ENCODE assay signal across 18 mouse cellular contexts in genomic region chr2:108824025-108824424, GRCm38 (mm10).
DNase-seq lines count a peak whose midpoint lies in the region; ATAC-seq and TF ChIP-seq lines count a peak whose summit lies in the region.
"Had no signal": no experiment of that assay in that cellular context is flagged by ENCODE, and none has a peak within 500 bp of the region (broad histone marks: within the 10 kb centered on the region; RNA-seq: fewer than 3 reads in every experiment).

No protein-coding gene starts in this region.

- no peak overlapping the region for H3K27ac ChIP-seq in forebrain, embryonic 14.5 days (ENCODE audit: low read depth, low read length)
- no peak overlapping the region for H3K27ac ChIP-seq in forebrain, embryonic 10.5 days
- no peak overlapping the region for H3K27ac ChIP-seq in hindbrain, postnatal 0 days
- no peak overlapping the region for H3K27ac ChIP-seq in hindbrain, embryonic 11.5 days (ENCODE audit: low read depth, low read length)
- H3K27ac ChIP-seq in intestine, embryonic 16.5 days (ENCODE audit: low read length) = no peak overlapping the region
- H3K27ac ChIP-seq: embryonic facial prominence, embryonic 13.5 days; hindbrain, embryonic 10.5 days; hindbrain, embryonic 15.5 days had no signal

- no peak overlapping the region for H3K4me3 ChIP-seq in forebrain, embryonic 14.5 days (ENCODE audit: low read depth, low read length)
- no peak overlapping the region for H3K4me3 ChIP-seq in forebrain, embryonic 10.5 days
- H3K4me3 ChIP-seq in hindbrain, postnatal 0 days (ENCODE audit: low read length) = no peak overlapping the region
- no peak overlapping the region for H3K4me3 ChIP-seq in hindbrain, embryonic 11.5 days (ENCODE audit: low read depth, low read length)
- no peak overlapping the region for H3K4me3 ChIP-seq in intestine, embryonic 16.5 days (ENCODE audit: low read length)
- H3K4me3 ChIP-seq: embryonic facial prominence, embryonic 13.5 days; heart, embryonic 12.5 days; hindbrain, embryonic 10.5 days; hindbrain, embryonic 15.5 days had no signal

- H3K9me3 ChIP-seq in forebrain, embryonic 14.5 days (replicated peaks; ENCODE audit: control insufficient read depth, low read length) = no peaks in the 10 kb centered on the region
- H3K9me3 ChIP-seq in forebrain, embryonic 10.5 days = no peaks in the 10 kb centered on the region
- H3K9me3 ChIP-seq in hindbrain, postnatal 0 days (ENCODE audit: low read length) = no peaks in the 10 kb centered on the region
- H3K9me3 ChIP-seq in hindbrain, embryonic 11.5 days (ENCODE audit: control insufficient read depth, low read length) = no peaks in the 10 kb centered on the region
- H3K9me3 ChIP-seq in intestine, embryonic 16.5 days (ENCODE audit: control insufficient read depth, low read length) = no peaks in the 10 kb centered on the region
- H3K9me3 ChIP-seq: embryonic facial prominence, embryonic 13.5 days; heart, embryonic 12.5 days; hindbrain, embryonic 10.5 days; hindbrain, embryonic 15.5 days had no signal

- TF ChIP-seq POLR2A in brain, embryonic 14.5 days (IDR thresholded peaks at IDR 0.05; ENCODE audit: borderline replicate concordance, extremely low read depth, insufficient read depth, insufficient read length, poor library complexity, severe bottlenecking) = no peak

- no peak overlapping the region for H3K4me2 ChIP-seq in forebrain, embryonic 14.5 days (ENCODE audit: low read length)
- no peak overlapping the region for H3K4me2 ChIP-seq in hindbrain, postnatal 0 days (ENCODE audit: low read depth, low read length)
- no peak overlapping the region for H3K4me2 ChIP-seq in hindbrain, embryonic 11.5 days (replicated peaks; ENCODE audit: low read depth, low read length)
- no peak overlapping the region for H3K4me2 ChIP-seq in intestine, embryonic 16.5 days (ENCODE audit: low read depth, low read length)
- H3K4me2 ChIP-seq: embryonic facial prominence, embryonic 13.5 days; heart, embryonic 12.5 days; hindbrain, embryonic 15.5 days had no signal

- H3K27me3 ChIP-seq in forebrain, embryonic 14.5 days (replicated peaks; ENCODE audit: control insufficient read depth, insufficient read depth, low read length) = no peaks in the 10 kb centered on the region
- H3K27me3 ChIP-seq in forebrain, embryonic 10.5 days (ENCODE audit: poor library complexity, severe bottlenecking) = no peaks in the 10 kb centered on the region
- no peaks in the 10 kb centered on the region for H3K27me3 ChIP-seq in hindbrain, postnatal 0 days (ENCODE audit: insufficient read depth, low read length)
- no peaks in the 10 kb centered on the region for H3K27me3 ChIP-seq in hindbrain, embryonic 11.5 days (ENCODE audit: control insufficient read depth, insufficient read depth, low read length)
- H3K27me3 ChIP-seq in intestine, embryonic 16.5 days (replicated peaks; ENCODE audit: control insufficient read depth, insufficient read depth, low read length) = no peaks in the 10 kb centered on the region
- H3K27me3 ChIP-seq: embryonic facial prominence, embryonic 13.5 days; heart, embryonic 12.5 days; hindbrain, embryonic 15.5 days had no signal

- H3K36me3 ChIP-seq in forebrain, embryonic 14.5 days (ENCODE audit: control insufficient read depth, insufficient read depth, low read length) = no peaks in the 10 kb centered on the region
- H3K36me3 ChIP-seq in forebrain, embryonic 10.5 days (replicated peaks) = no peaks in the 10 kb centered on the region
- H3K36me3 ChIP-seq in hindbrain, postnatal 0 days (ENCODE audit: insufficient read depth, low read length) = no peaks in the 10 kb centered on the region
- H3K36me3 ChIP-seq in hindbrain, embryonic 11.5 days (ENCODE audit: control insufficient read depth, insufficient read depth, low read length) = no peaks in the 10 kb centered on the region
- H3K36me3 ChIP-seq in intestine, embryonic 16.5 days (ENCODE audit: control insufficient read depth, insufficient read depth, low read length) = no peaks in the 10 kb centered on the region
- H3K36me3 ChIP-seq: embryonic facial prominence, embryonic 13.5 days; heart, embryonic 12.5 days; hindbrain, embryonic 10.5 days; hindbrain, embryonic 15.5 days had no signal

- no peaks in the 10 kb centered on the region for H3K4me1 ChIP-seq in forebrain, embryonic 14.5 days (ENCODE audit: control insufficient read depth, insufficient read depth, low read length)
- H3K4me1 ChIP-seq in forebrain, embryonic 10.5 days = peaks cover 30% of the 10 kb centered on the region
- H3K4me1 ChIP-seq in hindbrain, postnatal 0 days (ENCODE audit: insufficient read depth, low read length) = peaks cover 5% of the 10 kb centered on the region; the same call in 1 of the 2 replicates
- no peaks in the 10 kb centered on the region for H3K4me1 ChIP-seq in hindbrain, embryonic 11.5 days (replicated peaks; ENCODE audit: control insufficient read depth, insufficient read depth, low read length)
- 0 out of 2 replicates have a peak, but pooled peaks cover 6% of the 10 kb centered on the region for H3K4me1 ChIP-seq in intestine, embryonic 16.5 days (ENCODE audit: control insufficient read depth, insufficient read depth, low read length)

- DNase-seq in forebrain, embryonic 14.5 days (ENCODE audit: low spot score) = peak; percentile 56
- DNase-seq in forebrain, embryonic 10.5 days (ENCODE audit: extremely low spot score, low spot score) = no peak
- DNase-seq in hindbrain, postnatal 0 days (ENCODE audit: low spot score) = peak; percentile 29
- no peak for DNase-seq in hindbrain, embryonic 11.5 days (ENCODE audit: low spot score)
- DNase-seq in brain, embryonic 14.5 days (ENCODE audit: low read depth) = peak; percentile 74
- peak; percentile 23 for DNase-seq in gonadal fat pad, adult 2 months (ENCODE audit: low read depth)
- DNase-seq: adrenal gland, postnatal 25 days; cerebellum, adult 11 months; cerebellum, adult 8-10 months; cerebellum, postnatal 36 days; gastrocnemius, postnatal 14 days; kidney, adult 18-20 months had no signal

- no peak overlapping the region for H3K9ac ChIP-seq in forebrain, embryonic 14.5 days (ENCODE audit: low read length)
- no peak overlapping the region for H3K9ac ChIP-seq in hindbrain, postnatal 0 days (replicated peaks; ENCODE audit: low read length)
- H3K9ac ChIP-seq in hindbrain, embryonic 11.5 days (ENCODE audit: low read depth, low read length) = no peak overlapping the region
- H3K9ac ChIP-seq in intestine, embryonic 16.5 days (ENCODE audit: low read depth, low read length) = no peak overlapping the region
- H3K9ac ChIP-seq: embryonic facial prominence, embryonic 13.5 days; heart, embryonic 12.5 days; hindbrain, embryonic 15.5 days had no signal

- peak; percentile 30; the same call in 1 of the 2 replicates for ATAC-seq in forebrain, embryonic 14.5 days
- ATAC-seq in hindbrain, postnatal 0 days = no peak
- no peak for ATAC-seq in hindbrain, embryonic 11.5 days (ENCODE audit: low FRiP score)
- no peak for ATAC-seq in intestine, embryonic 16.5 days
- ATAC-seq: inflammation-experienced regulatory T-cells, adult 6 months had no signal

- TF ChIP-seq CTCF in hindbrain, postnatal 0 days (IDR thresholded peaks at IDR 0.05; ENCODE audit: low read depth) = no peak
- no peak for TF ChIP-seq CTCF in brain, embryonic 14.5 days (IDR thresholded peaks at IDR 0.05; ENCODE audit: borderline replicate concordance, extremely low read depth, insufficient read depth, insufficient read length)

Comparison
In these comparisons a context has a peak if more than half of its experiments do, and no peak if none do; other contexts are left out.
1. DNase-seq: peak in forebrain, embryonic 14.5 days (single experiment), hindbrain, postnatal 0 days (single experiment), brain, embryonic 14.5 days (single experiment) and gonadal fat pad, adult 2 months (single experiment); none in forebrain, embryonic 10.5 days (single experiment) and hindbrain, embryonic 11.5 days (single experiment).